ENCODE assay signal across 36 mouse cellular contexts in the genomic region with DNA sequence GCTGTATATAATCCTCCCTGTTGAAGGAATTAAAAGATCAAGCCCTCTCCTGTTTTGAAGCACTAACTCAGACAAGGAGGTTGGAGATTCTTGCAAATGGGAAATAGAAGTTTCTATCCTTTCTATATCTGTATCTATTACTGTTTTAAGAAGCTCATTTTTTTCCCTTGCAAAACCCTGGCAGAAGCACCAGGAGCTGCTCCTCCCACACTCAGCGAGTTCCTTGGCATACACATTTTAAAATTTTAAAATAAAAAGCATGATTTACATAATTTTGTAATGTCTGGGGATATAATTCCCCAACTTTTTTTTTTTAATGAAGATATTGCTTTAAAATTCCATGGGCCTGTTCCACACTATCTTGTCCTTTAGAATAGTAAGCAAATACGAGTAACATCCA. TPM values are rescaled to one million over a fixed set of nuclear protein-coding genes. Genes with fewer than 3 reads are reported as not detected.
A peak's percentile ranks its signal among the peaks of the same experiment; 100 is the strongest.
DNase-seq lines count a peak whose midpoint lies in the region; TF ChIP-seq lines count a peak whose summit lies in the region.
"Had no signal": no experiment of that assay in that cellular context is flagged by ENCODE, and none has a peak within 500 bp of the region (broad histone marks: within the 10 kb centered on the region; RNA-seq: fewer than 3 reads in every experiment).

No protein-coding gene starts in this region.

- no peak overlapping the region for H3K4me3 ChIP-seq in left cerebral cortex, adult 2 months
- H3K4me3 ChIP-seq: embryonic facial prominence, embryonic 13.5 days; forebrain, embryonic 10.5 days; forebrain, embryonic 15.5 days; gastrocnemius, adult 2 months; heart, embryonic 13.5 days; layer of hippocampus, adult 2 months; limb, embryonic 10.5 days; limb, embryonic 15.5 days; liver, embryonic 13.5 days; megakaryocyte, embryonic 14.5 days; midbrain, embryonic 12.5 days; myocyte; neural tube, embryonic 12.5 days had no signal

- peak; percentile 2 to 52 for DNase-seq in frontal cortex, postnatal 36 days (ENCODE audit: low spot score in 2 of 2)
- DNase-seq in frontal cortex, postnatal 10 days (ENCODE audit: low spot score in 2 of 2) = no peak
- peak; percentile 3 to 5 for DNase-seq in left cerebral cortex, adult 18-20 months (ENCODE audit: low spot score in 2 of 2)
- no peak for DNase-seq in left cerebral cortex, adult 2 months (ENCODE audit: extremely low spot score in 1 of 2, low spot score in 2 of 2)
- DNase-seq in layer of hippocampus, adult 9-11 months = peak; percentile 21
- peak; percentile 6 to 7 for DNase-seq in left cerebral cortex, postnatal 36 days (ENCODE audit: low spot score in 2 of 2)
- DNase-seq in embryo, embryonic 11 days = no peak
- DNase-seq: adrenal gland, postnatal 10 days; cerebellum, adult 11-12 months; cerebellum, adult 9-11 months; gastrocnemius, adult 2 months; heart, postnatal 10 days; kidney, adult 11 months; kidney, postnatal 14 days; liver, embryonic 13.5 days; lung, adult 18-20 months; lung, postnatal 4 days; thymus, adult 2 months; thymus, postnatal 4 days had no signal

- H3K27ac ChIP-seq in left cerebral cortex, adult 2 months = no peak overlapping the region
- H3K27ac ChIP-seq: embryonic facial prominence, embryonic 13.5 days; forebrain, embryonic 10.5 days; forebrain, embryonic 15.5 days; gastrocnemius, adult 2 months; heart, embryonic 13.5 days; hindbrain, embryonic 14.5 days; layer of hippocampus, adult 2 months; limb, embryonic 10.5 days; limb, embryonic 15.5 days; liver, embryonic 13.5 days; midbrain, embryonic 12.5 days; neural tube, embryonic 12.5 days; stomach, postnatal 0 days had no signal

- intact Hi-C loops in left cerebral cortex, adult 2 months (cut with DNase I) = no loop called here
- intact Hi-C loops in left cerebral cortex, postnatal 36 days (cut with DNase I) = no loop called here

- no peak for TF ChIP-seq CTCF in left cerebral cortex, adult 2 months (IDR thresholded peaks at IDR 0.05)

RNA-seq across cellular contexts. Expression of a gene that starts 24.4 kb away (rescaled TPM):
- total RNA-seq in left cerebral cortex, adult 18-20 months (2021) = not detected
- total RNA-seq in left cerebral cortex, adult 2 months (2021) = not detected
- total RNA-seq in left cerebral cortex, postnatal 36 days (2021) = not detected
- total RNA-seq: adrenal gland, postnatal 10 days; gastrocnemius, adult 2 months; heart, adult 8-10 months; heart, postnatal 10 days; hematopoietic stem cell, adult 5-6 weeks; layer of hippocampus, adult 2 months; MEL; midbrain, postnatal 0 days had no signal

RNA-seq across cellular contexts. Expression of a gene that starts 28.5 kb away (rescaled TPM):
- not detected for total RNA-seq in left cerebral cortex, adult 18-20 months (2021)
- not detected for total RNA-seq in left cerebral cortex, adult 2 months (2021)
- total RNA-seq in left cerebral cortex, postnatal 36 days (2021) = not detected
- total RNA-seq: adrenal gland, postnatal 10 days; gastrocnemius, adult 2 months; heart, adult 8-10 months; heart, postnatal 10 days; hematopoietic stem cell, adult 5-6 weeks; layer of hippocampus, adult 2 months; MEL; midbrain, postnatal 0 days had no signal

Comparison
In these comparisons a context has a peak if more than half of its experiments do, and no peak if none do; other contexts are left out.
1. DNase-seq: peak in frontal cortex, postnatal 36 days (2 of 2), left cerebral cortex, adult 18-20 months (2 of 2), layer of hippocampus, adult 9-11 months (single experiment) and left cerebral cortex, postnatal 36 days (2 of 2); none in frontal cortex, postnatal 10 days (0 of 2), left cerebral cortex, adult 2 months (0 of 2) and embryo, embryonic 11 days (single experiment).